Mouse (Mus musculus): ENCODE data around the gene Hist2h2ac.
"Not testable (repeated sequence)": the region's sequence is repeated elsewhere in the genome, so short reads cannot be mapped to it uniquely, and the experiment has no call there.

Hist2h2ac gene

DNA sequence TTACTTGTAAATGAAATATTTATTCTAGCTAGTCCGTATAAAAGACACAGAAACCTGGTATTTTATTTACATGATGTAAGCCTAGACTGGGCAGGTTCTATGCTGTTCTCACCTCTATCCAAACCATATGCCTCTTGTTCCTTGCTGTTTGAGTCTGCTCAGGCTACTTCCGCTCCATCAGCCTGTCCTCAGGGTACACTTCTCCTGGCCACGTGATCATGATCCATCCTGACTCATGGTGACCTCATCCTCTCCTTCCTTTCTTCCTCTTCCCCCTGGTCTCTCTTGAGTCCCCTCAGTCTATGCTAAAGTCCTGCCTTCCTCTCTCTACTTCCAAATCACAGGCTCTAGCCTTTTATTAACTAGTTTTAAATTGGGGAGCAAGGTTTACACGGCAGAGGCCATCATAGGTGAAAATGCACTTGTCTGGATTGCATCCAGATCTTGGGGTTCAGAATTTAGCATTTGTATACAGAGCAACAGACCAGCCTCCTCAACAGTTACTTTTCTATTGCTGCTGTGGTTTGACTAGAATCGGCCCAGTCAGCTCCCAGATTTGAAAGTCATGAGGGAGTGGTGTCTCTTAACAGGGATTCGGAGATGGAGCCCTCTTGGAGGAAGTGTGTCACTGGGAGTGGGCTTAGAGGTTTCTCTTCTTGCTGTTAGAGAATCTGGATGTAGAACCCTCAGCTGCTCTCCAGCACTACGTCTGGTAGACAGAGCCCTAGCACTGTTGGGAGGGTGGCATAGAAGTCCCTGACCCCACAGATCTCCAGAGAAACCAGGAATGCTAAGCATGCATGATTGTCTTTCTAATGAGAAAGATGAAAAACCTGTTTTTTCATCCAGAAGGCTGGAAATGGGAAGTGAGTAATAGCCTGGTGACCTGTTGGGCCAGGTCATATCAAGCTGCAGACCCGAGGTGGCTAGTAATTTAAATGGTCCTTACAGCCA is 6.3 kb upstream of the Hist2h2ac start:
- DNase-seq: no peak

DNA sequence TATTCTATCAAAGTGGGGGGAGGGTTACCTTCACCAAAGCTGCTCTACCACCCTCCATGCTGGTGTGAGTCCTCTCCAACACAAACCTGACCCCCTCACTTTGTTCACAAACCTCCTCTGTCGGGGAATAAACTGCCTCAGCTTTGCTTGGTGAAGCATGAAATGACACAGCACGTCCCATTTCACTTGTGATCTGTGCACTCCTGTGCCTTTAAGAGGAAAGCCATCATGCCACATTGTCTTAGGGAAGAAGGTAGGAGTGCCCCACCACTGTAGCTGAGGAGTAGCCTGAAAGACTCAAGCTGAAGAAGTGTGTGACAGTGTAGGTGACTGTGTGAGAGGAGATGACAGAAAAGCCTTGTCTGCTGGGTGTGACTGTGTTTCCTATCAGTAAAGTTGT is 4.7 kb upstream of the Hist2h2ac start:
- DNase-seq: no peak

DNA sequence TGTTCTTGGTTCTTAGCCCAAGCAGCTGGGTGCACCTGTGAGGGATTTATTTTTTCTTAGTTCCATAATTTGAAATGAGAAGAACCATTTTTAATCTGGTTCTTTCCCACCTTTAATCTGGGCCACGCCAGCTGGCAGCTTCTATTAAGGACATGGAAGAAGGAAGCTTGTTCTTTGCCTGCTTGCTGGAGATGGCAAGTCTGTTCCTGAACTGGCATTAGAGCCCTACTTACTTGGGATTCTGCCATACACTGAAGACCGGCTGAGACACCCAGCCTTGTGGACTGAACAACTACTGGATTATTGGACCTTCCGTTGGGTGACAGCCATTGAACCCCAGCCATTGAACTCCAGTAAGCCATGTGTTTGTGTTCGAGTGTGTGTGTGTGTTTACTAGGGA is 2.1 kb upstream of the Hist2h2ac start:
- no peak for DNase-seq

DNA sequence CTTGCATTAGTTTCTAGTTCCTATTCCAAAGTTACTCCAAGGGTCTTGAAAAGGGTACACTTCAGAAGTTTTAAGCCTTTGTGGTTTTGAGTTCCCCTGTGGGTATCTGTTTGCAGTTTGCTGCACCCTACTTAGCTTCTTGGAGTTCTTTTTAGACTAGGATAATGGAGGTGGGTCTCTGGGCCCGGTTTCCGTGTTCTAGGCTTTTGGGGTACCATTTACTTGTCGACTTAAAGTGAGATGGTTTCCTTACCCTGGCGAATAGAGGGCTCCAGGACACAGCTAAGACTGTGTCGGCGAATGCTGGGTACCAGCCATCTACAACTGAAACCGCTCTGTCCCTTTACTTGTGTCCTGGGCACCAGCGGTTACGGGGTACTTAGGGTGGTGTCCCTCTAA is 959 bp upstream of the Hist2h2ac start:
- DNase-seq: no peak

DNA sequence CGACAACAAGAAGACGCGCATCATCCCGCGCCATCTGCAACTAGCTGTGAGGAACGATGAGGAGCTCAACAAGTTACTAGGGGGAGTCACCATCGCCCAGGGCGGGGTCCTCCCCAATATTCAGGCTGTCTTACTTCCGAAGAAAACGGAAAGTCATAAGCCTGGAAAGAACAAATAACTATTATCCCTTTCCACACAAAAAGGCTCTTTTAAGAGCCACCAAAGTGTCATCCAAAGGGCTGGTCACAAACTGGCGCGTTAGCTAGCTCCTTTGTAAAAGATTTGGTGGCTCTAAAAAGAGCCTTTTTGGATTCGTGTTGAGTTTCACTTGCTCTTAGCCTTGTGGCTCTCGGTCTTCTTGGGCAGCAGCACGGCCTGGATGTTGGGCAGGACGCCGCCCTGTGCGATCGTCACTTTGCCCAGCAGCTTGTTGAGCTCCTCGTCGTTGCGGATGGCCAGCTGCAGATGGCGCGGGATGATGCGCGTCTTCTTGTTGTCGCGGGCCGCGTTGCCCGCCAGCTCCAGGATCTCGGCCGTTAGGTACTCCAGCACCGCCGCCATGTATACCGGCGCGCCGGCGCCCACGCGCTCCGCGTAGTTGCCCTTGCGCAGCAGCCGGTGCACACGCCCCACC is 432 bp downstream of the Hist2h2ac start:
- DNase-seq: not testable (repeated sequence)

DNA sequence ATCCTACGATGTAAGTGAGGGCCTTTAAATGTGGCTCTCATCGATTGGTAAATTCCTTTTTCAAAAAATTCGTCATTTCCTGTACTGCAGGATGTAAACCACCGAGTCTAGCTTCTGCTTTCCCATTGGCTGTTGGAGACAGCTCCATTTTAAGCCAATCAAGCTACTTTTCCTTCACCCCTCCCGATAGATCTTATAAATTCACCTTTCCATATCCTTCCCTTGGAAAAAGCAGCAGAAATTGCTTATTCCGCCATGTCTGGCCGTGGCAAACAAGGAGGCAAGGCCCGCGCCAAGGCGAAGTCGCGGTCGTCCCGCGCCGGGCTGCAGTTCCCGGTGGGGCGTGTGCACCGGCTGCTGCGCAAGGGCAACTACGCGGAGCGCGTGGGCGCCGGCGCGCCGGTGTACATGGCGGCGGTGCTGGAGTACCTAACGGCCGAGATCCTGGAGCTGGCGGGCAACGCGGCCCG is 984 bp downstream of the Hist2h2ac start, which contains the start of the genes Bola1 and Hist2h2ab:
TSS of gene Bola1 (minus strand) at position 49 of the 470 bp plus-strand sequence.
TSS of gene Hist2h2ab (plus strand) at position 205 of the 470 bp plus-strand sequence.
- DNase-seq: peak; percentile 65

DNA sequence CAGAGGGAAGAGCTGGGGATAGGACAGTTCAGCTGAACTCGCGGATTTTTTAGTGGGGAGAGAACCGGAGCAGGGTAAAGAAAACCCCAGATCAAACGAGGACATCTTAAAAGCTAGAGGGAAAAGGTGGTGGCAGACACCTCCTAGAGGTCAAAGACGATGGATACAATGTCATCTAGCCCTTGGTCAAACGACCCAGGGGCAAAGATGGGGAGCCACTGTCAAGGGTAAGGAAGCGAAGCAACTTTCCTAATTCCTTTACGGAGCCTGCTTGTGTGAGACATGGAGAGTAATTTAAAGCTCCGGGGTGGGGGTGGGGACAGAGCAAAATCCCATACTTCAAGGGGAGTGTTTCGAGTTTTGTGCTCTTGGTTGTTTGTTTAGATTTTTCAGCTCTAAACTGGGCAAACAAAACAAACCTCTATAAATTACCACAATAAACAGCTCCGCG is 1.5 kb downstream of the Hist2h2ac start:
- peak; percentile 9 for DNase-seq

DNA sequence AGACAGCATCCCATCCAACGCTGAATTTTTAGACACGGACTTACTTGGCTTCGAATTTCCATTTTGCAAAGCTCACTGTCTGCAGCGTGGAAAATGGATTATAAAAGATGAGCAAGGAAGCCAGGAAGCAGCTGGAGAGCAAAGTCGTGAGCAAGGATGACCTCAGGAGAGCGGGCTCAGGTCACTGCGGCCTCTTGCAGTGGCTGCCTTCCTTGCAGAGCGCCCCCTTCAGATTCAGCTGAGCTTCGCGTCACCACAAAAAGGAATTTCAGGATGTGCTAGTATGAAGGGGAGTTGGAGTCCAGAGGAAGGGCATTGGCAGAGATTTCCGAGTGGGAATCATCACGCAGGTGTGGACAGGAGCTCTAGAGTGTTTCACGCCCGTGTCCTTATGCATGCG is 11.4 kb downstream of the Hist2h2ac start:
- DNase-seq: no peak

DNA sequence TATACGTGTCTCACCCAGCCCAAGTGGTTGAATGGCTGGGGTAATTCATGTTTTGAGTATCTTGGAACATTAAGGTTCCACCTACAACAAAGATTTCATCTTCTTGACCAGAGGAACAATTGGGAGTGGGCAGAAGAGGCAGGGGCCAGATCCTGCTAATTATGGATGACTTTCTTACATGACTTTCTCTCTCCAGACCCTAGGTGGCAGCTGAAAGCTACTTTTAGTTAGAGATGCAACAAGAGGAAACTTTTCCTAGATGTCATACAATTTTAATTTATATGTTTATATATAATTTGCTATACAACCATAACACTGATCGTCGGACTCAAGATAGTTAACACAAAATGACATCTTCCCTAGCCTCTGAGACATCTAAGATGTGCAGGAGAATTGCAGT is 12.9 kb downstream of the Hist2h2ac start:
- DNase-seq: no peak

DNA sequence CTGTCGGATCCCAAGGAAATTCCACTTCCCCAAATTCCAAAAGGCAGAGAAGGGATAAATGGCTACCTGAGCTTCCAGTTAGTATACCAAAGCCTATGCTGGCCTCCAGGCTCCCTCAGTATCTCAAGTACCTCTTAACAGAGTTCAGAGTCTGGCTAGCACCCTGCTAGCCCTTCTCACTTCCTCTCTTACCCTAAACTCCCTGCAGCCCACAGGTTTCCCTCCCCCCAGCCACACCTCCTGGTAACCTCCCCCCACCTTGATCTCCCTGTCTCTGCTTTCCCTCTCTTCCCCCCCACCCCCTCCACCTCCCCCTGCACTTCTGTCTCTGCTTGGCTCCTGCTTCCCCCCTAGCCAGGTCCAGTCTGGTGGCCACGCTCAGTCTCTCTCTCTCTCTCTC is 20.9 kb downstream of the Hist2h2ac start:
- no peak for DNase-seq

DNA sequence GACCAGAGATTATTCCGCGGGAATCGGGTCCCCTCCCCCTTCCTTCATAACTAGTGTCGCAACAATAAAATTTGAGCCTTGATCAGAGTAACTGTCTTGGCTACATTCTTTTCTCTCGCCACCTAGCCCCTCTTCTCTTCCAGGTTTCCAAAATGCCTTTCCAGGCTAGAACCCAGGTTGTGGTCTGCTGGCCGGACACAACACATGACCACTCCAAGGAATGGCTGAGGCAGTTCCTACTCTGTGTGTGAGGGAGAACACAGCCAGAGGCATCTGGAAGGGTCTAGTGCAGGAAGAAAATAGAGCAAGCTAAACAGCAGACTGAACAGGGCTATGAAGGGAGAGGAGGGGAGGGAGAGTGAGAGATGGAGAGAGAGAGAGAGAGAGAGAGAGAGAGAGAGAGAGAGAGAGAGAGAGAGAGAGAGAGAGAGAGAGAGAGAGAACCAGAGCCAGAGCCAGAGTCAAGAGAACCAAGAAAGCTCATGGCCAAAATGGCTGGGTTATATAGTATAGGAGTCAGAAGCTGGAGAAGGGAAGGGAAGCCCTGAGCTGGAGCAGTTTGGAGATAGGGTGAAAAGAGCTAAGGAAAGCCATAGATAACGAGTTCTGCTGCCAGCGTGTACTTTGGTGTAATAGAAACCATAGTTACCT is 22.0 kb downstream of the Hist2h2ac start:
- not testable (repeated sequence) for DNase-seq

DNA sequence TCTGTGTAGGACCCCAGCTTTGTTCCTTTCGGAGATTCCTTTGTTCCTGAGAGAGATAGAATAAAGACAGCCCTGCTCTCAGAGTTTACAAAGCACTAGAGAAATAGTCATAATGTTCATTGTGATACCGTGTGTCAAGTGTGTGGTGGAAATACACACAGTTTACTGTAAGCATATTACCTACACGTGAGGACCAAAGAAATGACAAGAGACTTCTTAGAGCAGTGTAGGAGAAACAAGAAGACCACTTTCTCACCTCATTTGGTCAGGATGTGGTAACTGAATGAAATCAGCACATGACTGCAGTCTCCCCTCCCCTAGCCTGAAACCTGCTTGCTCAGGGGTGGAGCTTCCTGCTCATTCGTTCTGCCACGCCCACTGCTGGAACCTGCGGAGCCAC is 22.5 kb downstream of the Hist2h2ac start:
- no peak for DNase-seq

DNA sequence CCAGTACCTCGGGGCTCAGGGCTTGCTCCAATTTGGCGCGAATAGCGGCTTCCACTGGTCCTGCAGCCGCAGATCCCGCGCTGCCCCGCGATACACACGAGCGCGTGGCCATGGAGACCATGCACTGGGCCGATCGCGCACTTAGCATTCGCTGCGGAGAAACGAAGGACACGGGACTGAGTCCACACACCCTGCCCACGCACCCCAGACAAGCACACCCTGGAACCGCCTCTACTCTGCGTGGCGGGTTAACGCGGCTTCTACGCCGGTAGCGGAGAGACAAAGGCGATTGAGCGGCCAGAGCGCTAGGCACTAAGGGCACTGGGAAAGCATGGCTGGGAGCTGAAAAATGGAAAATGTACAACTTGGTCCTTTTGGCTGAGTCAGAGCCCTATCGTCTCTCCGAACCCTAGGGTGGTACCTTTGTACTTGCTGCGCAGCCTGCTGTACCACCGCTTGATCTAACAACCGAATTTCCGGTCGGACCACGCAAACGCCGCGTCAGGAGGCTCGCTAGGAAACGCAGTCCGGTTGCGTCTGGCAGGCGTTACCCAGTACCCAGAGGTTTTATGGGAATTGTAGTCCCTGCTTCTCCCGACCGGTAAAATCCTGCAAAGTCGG is 23.4 kb downstream of the Hist2h2ac start:
- DNase-seq: peak; percentile 86

DNA sequence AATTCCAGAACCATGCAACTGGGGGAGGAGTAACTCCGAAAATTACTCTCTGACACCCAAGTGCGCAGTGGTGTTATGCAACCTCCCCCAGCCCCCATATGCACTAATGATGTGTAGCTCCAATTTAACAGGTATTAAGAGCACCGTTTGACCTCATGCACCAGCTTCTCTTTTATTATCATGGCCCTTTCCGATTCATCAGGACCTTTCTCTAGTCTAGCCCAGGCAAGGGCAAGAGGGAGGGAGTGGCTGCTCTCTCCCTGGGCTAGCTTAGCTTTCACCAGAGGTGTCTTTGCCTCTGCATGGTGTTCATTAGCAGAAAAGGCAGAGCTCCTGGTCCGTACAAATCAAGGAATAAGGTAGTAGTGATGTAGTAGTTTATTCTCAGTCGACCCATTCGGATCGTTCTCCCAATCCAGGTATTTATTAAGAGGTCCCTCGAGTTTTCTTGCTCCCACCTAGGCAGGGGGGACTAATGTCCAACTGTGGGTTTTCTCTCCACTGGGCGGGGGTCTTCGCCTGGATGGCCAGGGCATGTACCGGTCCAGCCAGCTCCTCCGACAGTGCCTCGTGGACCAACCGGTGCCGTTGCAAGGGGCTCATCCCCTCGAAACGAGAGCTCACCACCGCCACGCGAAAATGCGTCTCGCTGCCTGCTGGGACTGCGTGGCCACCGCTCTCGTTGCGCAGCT is 24.1 kb downstream of the Hist2h2ac start:
- no peak for DNase-seq

DNA sequence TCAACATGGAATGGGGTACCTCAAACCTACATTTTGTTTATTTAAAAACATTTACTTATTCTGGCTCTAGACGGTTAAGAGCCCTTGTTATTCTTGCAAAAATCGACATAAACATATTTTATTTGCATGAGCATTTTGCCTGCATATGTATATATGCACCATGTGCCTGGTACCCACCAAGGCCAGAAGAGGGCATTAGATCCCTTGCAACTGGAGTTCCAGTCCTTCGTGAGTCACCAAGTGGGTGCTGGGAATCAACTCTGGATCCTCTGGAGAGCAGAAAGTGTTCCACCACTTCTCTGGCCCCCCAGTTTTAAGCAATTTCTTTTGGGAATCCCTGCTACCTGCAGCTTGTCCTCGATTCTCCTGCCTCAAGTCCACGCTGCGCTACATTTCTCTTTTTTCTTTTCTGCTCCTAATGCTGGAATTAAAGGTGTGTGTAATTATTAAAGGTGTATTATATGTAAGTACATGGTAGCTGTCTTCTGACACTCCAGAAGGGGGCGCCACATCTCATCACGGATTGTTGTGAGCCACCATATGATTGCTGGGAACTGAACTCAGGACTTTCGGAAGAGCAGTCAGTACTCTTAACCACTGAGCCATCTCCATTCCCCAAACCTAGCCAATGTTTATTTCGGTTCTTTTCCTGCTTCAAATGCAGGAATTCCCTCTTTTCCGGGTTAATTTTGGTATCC is 24.9 kb downstream of the Hist2h2ac start:
- peak; percentile 54 for DNase-seq

DNA sequence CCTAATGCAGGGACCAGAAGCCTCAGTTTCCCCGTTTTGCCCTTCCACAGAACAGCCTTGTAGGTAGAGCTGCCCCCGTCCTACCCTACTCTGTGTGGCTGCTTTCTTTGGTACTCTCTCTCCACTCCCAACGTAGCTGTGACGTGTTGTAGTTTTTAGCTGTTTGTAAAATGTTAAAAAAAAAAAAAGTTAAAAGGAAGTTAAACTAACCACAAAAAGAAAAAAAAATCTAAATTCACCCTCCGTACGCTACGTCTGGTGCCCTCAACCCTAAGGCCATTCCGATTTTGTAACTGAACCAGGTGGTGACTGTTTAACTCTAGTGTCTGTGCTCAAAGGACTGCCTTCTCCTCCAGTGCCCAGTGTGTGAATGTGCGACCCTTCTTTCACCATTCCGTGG is 25.7 kb downstream of the Hist2h2ac start:
- no peak for DNase-seq

DNA sequence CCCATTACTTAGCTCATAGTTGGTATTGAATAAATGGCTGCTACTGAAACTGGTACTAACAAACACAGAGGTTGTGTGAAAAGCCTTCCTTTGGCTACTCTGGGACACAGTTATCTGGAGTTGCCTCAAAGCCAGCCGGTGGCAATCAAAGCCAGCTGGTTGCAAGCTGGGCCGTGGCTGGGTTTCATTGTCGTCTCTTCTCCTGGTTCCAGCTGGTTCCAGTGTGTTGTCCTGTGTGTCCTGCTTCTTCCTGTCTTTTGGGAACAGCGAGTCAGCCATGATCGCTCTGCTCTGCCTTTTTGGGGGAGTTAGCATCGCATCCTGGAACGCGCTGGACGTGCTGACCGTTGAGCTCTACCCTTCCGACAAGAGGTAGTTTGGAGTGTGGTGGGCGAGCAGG is 27.7 kb downstream of the Hist2h2ac start:
- DNase-seq: no peak

DNA sequence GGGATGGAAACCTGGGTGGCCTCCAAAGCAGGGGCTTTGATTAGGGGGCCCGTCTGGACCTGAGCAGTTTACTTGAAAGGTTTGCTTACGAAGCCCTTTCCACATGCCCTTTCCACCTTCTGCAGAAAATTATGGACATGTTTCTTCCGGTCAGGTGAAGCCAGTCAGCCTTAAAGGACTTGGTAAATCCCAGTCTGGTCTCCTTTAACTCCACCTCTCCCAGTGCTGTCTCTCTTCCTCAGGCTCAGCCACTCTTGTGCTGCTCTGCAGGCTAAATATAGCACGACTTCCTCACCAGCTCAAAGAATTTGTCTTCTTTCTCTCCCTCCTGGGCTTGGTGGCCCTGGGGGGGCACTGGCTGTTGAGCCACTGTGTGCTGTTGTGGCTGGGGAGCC is 38.3 kb downstream of the Hist2h2ac start:
- no peak for DNase-seq

DNA sequence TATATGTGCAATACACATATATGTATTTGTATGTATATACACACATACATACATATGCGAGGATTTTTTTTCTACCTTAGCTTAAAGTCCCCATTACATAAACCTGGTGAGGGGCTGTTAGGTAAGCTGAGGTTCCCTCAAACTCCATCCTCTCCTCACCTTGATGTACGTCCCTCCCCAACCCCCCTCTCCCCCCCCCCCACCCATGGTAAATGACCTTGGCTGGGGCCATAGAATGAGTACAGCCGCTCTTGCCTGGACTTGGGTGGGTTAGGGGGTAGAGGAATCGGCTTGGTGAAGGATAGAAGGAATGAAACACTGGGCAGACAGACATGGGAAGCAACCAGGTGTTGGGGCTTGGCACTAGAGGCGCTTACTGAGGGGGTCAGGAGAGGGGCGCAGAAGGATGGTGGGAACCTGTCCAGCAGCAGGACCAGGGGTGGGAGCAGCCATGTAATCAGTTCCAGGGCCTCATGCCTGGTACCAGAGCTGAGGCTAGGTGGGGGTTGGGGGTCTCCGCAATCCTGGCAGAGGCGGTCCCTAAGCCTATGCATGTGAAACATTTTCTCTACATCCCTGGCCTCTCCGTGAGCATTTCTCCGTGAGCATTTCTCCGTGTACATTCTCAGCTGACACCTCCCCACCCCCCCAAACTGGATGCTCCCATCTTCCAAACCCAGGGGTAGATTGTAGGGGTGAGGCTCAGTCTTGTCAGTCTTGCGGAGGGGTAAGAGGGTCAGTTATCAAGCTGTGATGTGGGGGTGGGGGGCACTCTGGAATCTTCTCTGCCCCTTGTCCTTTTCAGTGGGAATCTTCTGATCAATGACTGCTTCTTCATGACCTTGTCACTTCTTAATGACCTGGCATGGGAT is 38.9 kb downstream of the Hist2h2ac start:
- DNase-seq: peak; percentile 49

DNA sequence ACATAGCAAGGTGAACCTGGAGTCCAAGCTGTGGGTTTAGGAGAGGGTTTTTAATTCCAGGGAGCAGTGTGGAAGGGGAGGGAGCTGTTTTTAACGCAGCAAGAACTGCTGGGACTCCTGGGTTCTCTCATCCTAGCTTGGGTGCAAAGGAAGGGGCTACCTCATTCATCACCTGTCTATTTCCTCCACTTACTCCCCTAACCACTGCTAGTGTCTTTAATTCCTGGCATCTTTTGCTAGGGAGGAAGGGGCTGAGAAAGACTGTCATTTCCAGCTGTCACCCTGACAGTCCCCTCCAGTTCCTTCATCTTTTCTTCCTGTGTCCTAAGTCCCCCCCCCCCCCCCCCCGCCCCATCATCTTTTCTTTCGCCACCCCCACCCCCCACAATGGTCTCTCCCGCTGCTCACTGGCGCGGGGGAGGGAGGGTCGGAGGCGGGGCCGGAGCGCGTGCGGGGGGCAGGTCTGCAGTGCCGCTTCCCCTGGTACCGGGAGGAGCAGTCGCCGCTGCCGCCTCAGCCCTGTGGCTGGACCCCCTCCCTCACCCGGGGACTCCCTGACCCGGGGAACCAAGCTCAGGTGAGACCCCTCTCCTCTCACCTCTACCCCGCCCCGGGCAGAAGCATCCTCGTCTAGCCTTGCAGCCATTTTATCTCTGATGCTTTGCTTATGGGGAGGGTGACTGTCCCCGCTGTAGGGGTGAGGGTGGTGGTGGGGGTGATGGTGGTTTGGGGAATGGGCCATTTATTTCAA is 39.8 kb downstream of the Hist2h2ac start, which contains the start of gene Sv2a:
TSS of gene Sv2a (plus strand) at position 425 of the 751 bp plus-strand sequence.
- peak; percentile 83 for DNase-seq

Data from right cerebral cortex, postnatal 4 days (tissue).